Mouse (Mus musculus): ENCODE measurements around the gene Klhdc10. TPM values are rescaled to one million over a fixed set of nuclear protein-coding genes. Genes with fewer than 3 reads are reported as not detected.

Klhdc10 gene
- polyA plus RNA-seq, 1 experiment: 10.0 TPM

DNA sequence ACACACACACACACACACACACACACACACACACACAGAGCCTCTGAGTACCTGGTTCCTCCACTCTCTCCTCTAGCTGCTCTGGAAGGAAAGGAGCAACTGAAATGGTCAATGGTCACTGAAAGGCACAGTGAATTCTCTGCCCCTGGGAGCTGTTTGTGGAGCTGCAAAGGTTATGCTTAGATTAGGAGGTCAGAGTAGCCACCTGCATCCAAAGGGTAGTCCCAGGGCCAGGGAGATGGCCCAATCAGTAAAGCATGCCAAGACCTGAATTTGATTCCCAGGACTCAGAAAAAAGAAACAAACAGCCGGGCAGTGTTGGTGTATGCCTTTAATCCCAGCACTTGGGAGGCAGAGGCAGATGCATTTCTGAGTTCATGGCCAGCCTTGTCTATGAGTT is 66.4 kb downstream of the Klhdc10 start:
- no peak overlapping the region for H3K4me3 ChIP-seq (ENCODE audit: extremely low read depth, insufficient read depth, insufficient read length)
- TF ChIP-seq CTCF (IDR thresholded peaks at IDR 0.05; ENCODE audit: extremely low read depth, insufficient read depth, insufficient read length, insufficient replicate concordance): no peak
- no peak for TF ChIP-seq POLR2A (IDR thresholded peaks at IDR 0.05; ENCODE audit: low read depth, low read length)
- no peaks in the 10 kb centered on the region for H3K36me3 ChIP-seq (ENCODE audit: control insufficient read depth, insufficient read depth, low read length)
- no peaks in the 10 kb centered on the region for H3K4me1 ChIP-seq (ENCODE audit: control insufficient read depth, insufficient read depth, insufficient read length)
- H3K27ac ChIP-seq (ENCODE audit: insufficient read depth, low read length): no peak overlapping the region
- no peak for DNase-seq (ENCODE audit: low read depth in 1 of 2, low spot score in 2 of 2)
- WGBS: 92% methylated on average over 1 of the region's 1 CpGs
- H3K27me3 ChIP-seq (ENCODE audit: control insufficient read depth, insufficient read depth, low read length): no peaks in the 10 kb centered on the region

DNA sequence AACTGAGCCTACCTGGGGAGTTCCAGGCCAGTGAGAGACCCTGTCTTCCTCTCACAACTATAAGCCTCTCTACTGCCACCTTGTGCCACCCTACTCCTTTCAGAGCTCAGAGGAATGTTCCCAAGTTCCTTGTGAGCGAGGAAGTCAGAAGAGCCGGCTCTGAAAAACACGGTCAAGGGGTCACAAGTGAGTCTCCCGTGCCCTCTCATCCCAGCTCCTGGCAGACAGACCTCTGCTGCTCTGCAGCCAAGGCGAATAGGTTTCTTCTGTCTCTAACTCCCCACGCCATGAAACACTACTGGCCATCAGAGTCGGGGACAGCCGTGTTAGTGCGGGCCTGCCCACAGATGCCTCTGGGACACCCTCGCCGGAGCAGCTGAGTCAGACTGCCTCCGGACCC is 67.0 kb downstream of the Klhdc10 start:
- no peaks in the 10 kb centered on the region for H3K27me3 ChIP-seq (ENCODE audit: control insufficient read depth, insufficient read depth, low read length)
- no peak for DNase-seq (ENCODE audit: low read depth in 1 of 2, low spot score in 2 of 2)
- 62% methylated on average over 12 of the region's 12 CpGs for WGBS
- no peak for TF ChIP-seq POLR2A (IDR thresholded peaks at IDR 0.05; ENCODE audit: low read depth, low read length)
- no peak for TF ChIP-seq CTCF (IDR thresholded peaks at IDR 0.05; ENCODE audit: extremely low read depth, insufficient read depth, insufficient read length, insufficient replicate concordance)
- H3K4me1 ChIP-seq (ENCODE audit: control insufficient read depth, insufficient read depth, insufficient read length): no peaks in the 10 kb centered on the region
- no peaks in the 10 kb centered on the region for H3K36me3 ChIP-seq (ENCODE audit: control insufficient read depth, insufficient read depth, low read length)
- no peak overlapping the region for H3K27ac ChIP-seq (ENCODE audit: insufficient read depth, low read length)
- H3K4me3 ChIP-seq (ENCODE audit: extremely low read depth, insufficient read depth, insufficient read length): no peak overlapping the region

DNA sequence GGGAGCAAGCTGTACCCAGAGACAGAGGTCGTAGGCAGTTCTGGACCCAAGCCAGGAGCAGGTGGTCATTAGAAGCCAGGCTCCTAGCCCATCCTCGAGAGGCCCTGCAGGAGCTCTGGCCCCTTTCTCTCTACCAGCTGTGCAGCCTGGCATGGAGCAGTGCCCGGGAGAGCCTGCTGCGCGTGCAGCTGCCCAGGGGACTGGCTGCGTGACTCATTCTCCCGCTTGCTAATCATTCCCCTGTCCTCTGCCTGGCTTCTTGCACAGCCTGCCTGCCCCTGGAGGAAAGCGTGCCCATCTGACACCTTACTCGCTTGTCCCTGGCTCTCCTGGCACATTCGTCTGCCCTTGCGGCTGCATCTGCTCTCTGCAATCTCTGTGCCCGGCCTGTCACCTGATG is 67.7 kb downstream of the Klhdc10 start:
- 90% methylated on average over 12 of the region's 12 CpGs for WGBS
- no peak for DNase-seq (ENCODE audit: low read depth in 1 of 2, low spot score in 2 of 2)
- Histone ChIP-seq H3K36me3 (ENCODE audit: control insufficient read depth, insufficient read depth, low read length) (no peaks in the 10 kb centered on the region), H3K4me1 (ENCODE audit: control insufficient read depth, insufficient read depth, insufficient read length) (no peaks in the 10 kb centered on the region), H3K27me3 (ENCODE audit: control insufficient read depth, insufficient read depth, low read length) (no peaks in the 10 kb centered on the region), H3K4me3 (ENCODE audit: extremely low read depth, insufficient read depth, insufficient read length) (no peak overlapping the region), H3K27ac (ENCODE audit: insufficient read depth, low read length) (no peak overlapping the region)
- TF ChIP-seq POLR2A (IDR thresholded peaks at IDR 0.05; ENCODE audit: low read depth, low read length): no peak
- TF ChIP-seq CTCF (IDR thresholded peaks at IDR 0.05; ENCODE audit: extremely low read depth, insufficient read depth, insufficient read length, insufficient replicate concordance): no peak

DNA sequence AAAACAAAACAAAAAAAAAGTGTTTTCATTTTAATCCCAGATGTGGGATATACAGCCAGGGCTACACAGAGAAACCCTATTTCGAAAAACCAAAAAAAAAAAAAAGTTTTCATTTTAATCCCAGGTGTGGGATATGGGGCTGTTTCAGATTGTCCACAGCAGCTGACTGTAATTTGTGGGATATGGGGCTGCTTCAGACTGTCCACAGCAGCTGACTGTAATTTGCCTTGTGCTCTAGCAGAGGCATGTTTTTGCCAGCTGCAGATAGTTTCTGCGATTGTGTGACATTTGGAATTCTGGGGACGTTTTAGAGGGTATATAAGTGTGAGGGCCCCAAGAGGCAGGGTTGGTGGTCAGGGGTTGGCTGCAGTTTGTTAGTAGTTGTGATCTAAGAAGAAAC is 70.0 kb downstream of the Klhdc10 start:
- WGBS: 81% methylated on average over 3 of the region's 3 CpGs
- Histone ChIP-seq H3K36me3 (ENCODE audit: control insufficient read depth, insufficient read depth, low read length) (no peaks in the 10 kb centered on the region), H3K4me3 (ENCODE audit: extremely low read depth, insufficient read depth, insufficient read length) (no peak overlapping the region)

DNA sequence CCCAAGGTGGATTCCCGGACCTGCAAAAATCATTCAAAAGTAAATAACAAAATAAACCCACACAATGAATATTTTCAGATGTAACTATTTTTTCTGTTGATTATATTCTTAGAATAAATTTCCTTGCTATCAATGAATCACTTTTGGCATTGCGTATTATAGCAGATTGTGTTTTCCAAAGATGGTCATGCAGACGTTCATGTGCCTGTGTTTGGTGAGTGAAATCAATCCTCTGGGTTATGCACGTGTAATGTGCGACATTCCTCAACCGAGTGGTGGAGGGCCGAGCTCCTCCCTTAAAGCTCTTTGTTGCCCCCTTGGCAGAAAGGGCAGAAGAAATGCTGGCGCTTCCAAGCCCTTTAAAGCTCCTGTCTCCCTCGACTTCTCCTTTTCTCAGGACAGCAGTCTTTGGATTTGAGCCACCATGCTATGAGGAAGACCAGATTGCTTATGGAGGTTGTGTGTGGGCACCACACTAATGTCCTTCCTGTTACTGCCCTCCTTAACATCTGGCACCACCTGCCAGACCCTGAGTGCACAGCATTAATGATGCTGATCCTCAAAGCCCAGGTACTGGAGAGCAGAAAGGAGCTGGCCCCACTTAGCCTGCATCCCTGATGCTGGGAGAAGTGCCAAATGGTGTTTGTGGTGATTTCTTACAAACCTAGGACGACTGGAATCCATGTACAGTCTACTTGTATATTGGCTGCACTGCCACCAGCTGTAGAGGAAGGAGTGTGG is 74.5 kb downstream of the Klhdc10 start:
- H3K4me3 ChIP-seq (ENCODE audit: extremely low read depth, insufficient read depth, insufficient read length): no peak overlapping the region
- peaks cover 11% of the 10 kb centered on the region for H3K36me3 ChIP-seq (ENCODE audit: control insufficient read depth, insufficient read depth, low read length)
- no peak overlapping the region for H3K27ac ChIP-seq (ENCODE audit: insufficient read depth, low read length)
- no peak for TF ChIP-seq POLR2A (IDR thresholded peaks at IDR 0.05; ENCODE audit: low read depth, low read length)
- TF ChIP-seq CTCF (IDR thresholded peaks at IDR 0.05; ENCODE audit: extremely low read depth, insufficient read depth, insufficient read length, insufficient replicate concordance): no peak
- no peaks in the 10 kb centered on the region for H3K27me3 ChIP-seq (ENCODE audit: control insufficient read depth, insufficient read depth, low read length)
- WGBS: 80% methylated on average over 10 of the region's 10 CpGs
- DNase-seq (ENCODE audit: low read depth in 1 of 2, low spot score in 2 of 2): no peak
- no peaks in the 10 kb centered on the region for H3K4me1 ChIP-seq (ENCODE audit: control insufficient read depth, insufficient read depth, insufficient read length)

More for the DNA sequence above, 70.0 kb downstream of the Klhdc10 start:
- DNase-seq (ENCODE audit: low read depth in 1 of 2, low spot score in 2 of 2): no peak
- H3K27ac ChIP-seq (ENCODE audit: insufficient read depth, low read length): no peak overlapping the region
- no peaks in the 10 kb centered on the region for H3K4me1 ChIP-seq (ENCODE audit: control insufficient read depth, insufficient read depth, insufficient read length)
- H3K27me3 ChIP-seq (ENCODE audit: control insufficient read depth, insufficient read depth, low read length): no peaks in the 10 kb centered on the region
- TF ChIP-seq CTCF (IDR thresholded peaks at IDR 0.05; ENCODE audit: extremely low read depth, insufficient read depth, insufficient read length, insufficient replicate concordance) (no peak), POLR2A (IDR thresholded peaks at IDR 0.05; ENCODE audit: low read depth, low read length) (no peak)

- Histone ChIP-seq H3K36me3 (ENCODE audit: control insufficient read depth, insufficient read depth, low read length) (peaks cover 14% of the 10 kb centered on the region), H3K27me3 (ENCODE audit: control insufficient read depth, insufficient read depth, low read length) (no peaks in the 10 kb centered on the region), H3K27ac (ENCODE audit: insufficient read depth, low read length) (no peak overlapping the region), H3K4me3 (ENCODE audit: extremely low read depth, insufficient read depth, insufficient read length) (no peak overlapping the region), H3K4me1 (ENCODE audit: control insufficient read depth, insufficient read depth, insufficient read length) (no peaks in the 10 kb centered on the region)
- no peak for TF ChIP-seq POLR2A (IDR thresholded peaks at IDR 0.05; ENCODE audit: low read depth, low read length)
- TF ChIP-seq CTCF (IDR thresholded peaks at IDR 0.05; ENCODE audit: extremely low read depth, insufficient read depth, insufficient read length, insufficient replicate concordance): no peak
- no peak for DNase-seq (ENCODE audit: low read depth in 1 of 2, low spot score in 2 of 2)
- WGBS: 94% methylated on average over 8 of the region's 8 CpGs
Measured at GRCm38 (mm10) chr6:30477210-30477714, 75.6 kb downstream of the Klhdc10 start.

- Histone ChIP-seq H3K4me1 (ENCODE audit: control insufficient read depth, insufficient read depth, insufficient read length) (no peaks in the 10 kb centered on the region), H3K4me3 (ENCODE audit: extremely low read depth, insufficient read depth, insufficient read length) (no peak overlapping the region), H3K27ac (ENCODE audit: insufficient read depth, low read length) (no peak overlapping the region), H3K36me3 (ENCODE audit: control insufficient read depth, insufficient read depth, low read length) (peaks cover 18% of the 10 kb centered on the region), H3K27me3 (ENCODE audit: control insufficient read depth, insufficient read depth, low read length) (no peaks in the 10 kb centered on the region)
- no peak for TF ChIP-seq CTCF (IDR thresholded peaks at IDR 0.05; ENCODE audit: extremely low read depth, insufficient read depth, insufficient read length, insufficient replicate concordance)
- no peak for TF ChIP-seq POLR2A (IDR thresholded peaks at IDR 0.05; ENCODE audit: low read depth, low read length)
- DNase-seq (ENCODE audit: low read depth in 1 of 2, low spot score in 2 of 2): no peak
- WGBS: 88% methylated on average over 6 of the region's 6 CpGs
Measured at GRCm38 (mm10) chr6:30477784-30478183, 76.1 kb downstream of the Klhdc10 start.

Data from spleen, adult 2 months (tissue).